ENCODE assay signal across 14 mouse cellular contexts in genomic region chr11:65271000-65271399, GRCm38 (mm10). TPM values are rescaled to one million over a fixed set of nuclear protein-coding genes. Genes with fewer than 3 reads are reported as not detected.
A peak's percentile ranks its signal among the peaks of the same experiment; 100 is the strongest.
DNase-seq lines count a peak whose midpoint lies in the region; ATAC-seq and TF ChIP-seq lines count a peak whose summit lies in the region.
"Had no signal": no experiment of that assay in that cellular context is flagged by ENCODE, and none has a peak within 500 bp of the region (broad histone marks: within the 10 kb centered on the region; RNA-seq: fewer than 3 reads in every experiment).

No protein-coding gene starts in this region.

- H3K9ac ChIP-seq in hindbrain, embryonic 13.5 days, result no peak overlapping the region
- no peak overlapping the region for H3K9ac ChIP-seq in hindbrain, embryonic 11.5 days (ENCODE audit: low read depth, low read length)
- H3K9ac ChIP-seq in midbrain, embryonic 15.5 days, result no peak overlapping the region
- no peak overlapping the region for H3K9ac ChIP-seq in midbrain, embryonic 14.5 days (replicated peaks; ENCODE audit: low read length)
- peak overlapping the region; percentile 87; the same call in 1 of the 2 replicates for H3K9ac ChIP-seq in heart, postnatal 0 days (replicated peaks; ENCODE audit: low read depth, low read length)
- H3K9ac ChIP-seq in stomach, embryonic 15.5 days, result no peak overlapping the region
- H3K9ac ChIP-seq: liver, embryonic 13.5 days had no signal

- H3K9me3 ChIP-seq in hindbrain, embryonic 13.5 days, result no peaks in the 10 kb centered on the region
- H3K9me3 ChIP-seq in hindbrain, embryonic 11.5 days (ENCODE audit: control insufficient read depth, low read length), result no peaks in the 10 kb centered on the region
- H3K9me3 ChIP-seq in midbrain, embryonic 15.5 days, result no peaks in the 10 kb centered on the region
- H3K9me3 ChIP-seq in midbrain, embryonic 14.5 days (ENCODE audit: control insufficient read depth, low read length), result no peaks in the 10 kb centered on the region
- no peaks in the 10 kb centered on the region for H3K9me3 ChIP-seq in heart, postnatal 0 days (replicated peaks; ENCODE audit: control insufficient read depth, low read length)
- no peaks in the 10 kb centered on the region for H3K9me3 ChIP-seq in stomach, embryonic 15.5 days
- H3K9me3 ChIP-seq: embryonic facial prominence, embryonic 12.5 days; liver, embryonic 13.5 days; neural tube, embryonic 13.5 days had no signal

- WGBS in hindbrain, embryonic 13.5 days, result 21% methylated on average over 4 of the region's 4 CpGs
- 35% methylated on average over 4 of the region's 4 CpGs for WGBS in hindbrain, embryonic 11.5 days
- WGBS in midbrain, embryonic 15.5 days, result 29% methylated on average over 4 of the region's 4 CpGs
- WGBS in midbrain, embryonic 14.5 days, result 18% methylated on average over 4 of the region's 4 CpGs
- WGBS in heart, postnatal 0 days, result 5% methylated on average over 4 of the region's 4 CpGs
- WGBS in stomach, embryonic 15.5 days, result 23% methylated on average over 4 of the region's 4 CpGs

- TF ChIP-seq EP300 in heart, postnatal 0 days (IDR thresholded peaks at IDR 0.05; ENCODE audit: low read depth), result no peak

- peak; percentile 15 for TF ChIP-seq CTCF in heart, postnatal 0 days (IDR thresholded peaks at IDR 0.05; ENCODE audit: low read depth)

- peaks cover 37% of the 10 kb centered on the region for H3K27me3 ChIP-seq in hindbrain, embryonic 13.5 days
- H3K27me3 ChIP-seq in hindbrain, embryonic 11.5 days (ENCODE audit: control insufficient read depth, insufficient read depth, low read length), result peaks cover 10% of the 10 kb centered on the region
- H3K27me3 ChIP-seq in midbrain, embryonic 15.5 days (replicated peaks), result peaks cover 19% of the 10 kb centered on the region
- H3K27me3 ChIP-seq in midbrain, embryonic 14.5 days (ENCODE audit: control insufficient read depth, insufficient read depth, low read length), result peaks cover 22% of the 10 kb centered on the region; the same call in 1 of the 2 replicates
- H3K27me3 ChIP-seq in heart, postnatal 0 days (ENCODE audit: control insufficient read depth, insufficient read depth, low read length), result no peaks in the 10 kb centered on the region
- H3K27me3 ChIP-seq in stomach, embryonic 15.5 days (replicated peaks), result no peaks in the 10 kb centered on the region

- H3K4me1 ChIP-seq in hindbrain, embryonic 13.5 days (replicated peaks), result peaks cover 17% of the 10 kb centered on the region
- H3K4me1 ChIP-seq in hindbrain, embryonic 11.5 days (replicated peaks; ENCODE audit: control insufficient read depth, insufficient read depth, low read length), result peaks cover 3% of the 10 kb centered on the region; the same call in 1 of the 2 replicates
- H3K4me1 ChIP-seq in midbrain, embryonic 15.5 days, result peaks cover 16% of the 10 kb centered on the region
- peaks cover 10% of the 10 kb centered on the region for H3K4me1 ChIP-seq in midbrain, embryonic 14.5 days (ENCODE audit: control insufficient read depth, insufficient read depth, low read length)
- H3K4me1 ChIP-seq in heart, postnatal 0 days (ENCODE audit: control insufficient read depth, insufficient read depth), result peaks cover 12% of the 10 kb centered on the region; the same call in 1 of the 2 replicates
- no peaks in the 10 kb centered on the region for H3K4me1 ChIP-seq in stomach, embryonic 15.5 days
- H3K4me1 ChIP-seq: liver, embryonic 13.5 days had no signal

- no peak for DNase-seq in hindbrain, embryonic 11.5 days (ENCODE audit: low spot score)
- DNase-seq in midbrain, embryonic 14.5 days, result no peak
- DNase-seq in heart, postnatal 0 days (ENCODE audit: low spot score), result peak; percentile 82
- no peak for DNase-seq in layer of hippocampus, adult 8-10 months (ENCODE audit: low spot score in 2 of 2)
- DNase-seq in spleen, adult 12 weeks (ENCODE audit: low spot score), result no peak
- DNase-seq: gastrocnemius, adult 2 months; liver, embryonic 13.5 days; right cerebral cortex, postnatal 25 days; thymus, postnatal 14 days had no signal

- peak overlapping the region; percentile 89; the same call in 1 of the 2 replicates for H3K4me2 ChIP-seq in hindbrain, embryonic 13.5 days
- H3K4me2 ChIP-seq in hindbrain, embryonic 11.5 days (replicated peaks; ENCODE audit: low read depth, low read length), result no peak overlapping the region
- H3K4me2 ChIP-seq in midbrain, embryonic 15.5 days, result 0 out of 2 replicates have a peak overlapping the region, but pooled peaks have one; percentile 86
- H3K4me2 ChIP-seq in midbrain, embryonic 14.5 days (ENCODE audit: low read length), result no peak overlapping the region
- peak overlapping the region; percentile 70 for H3K4me2 ChIP-seq in heart, postnatal 0 days (ENCODE audit: low read depth, low read length)
- H3K4me2 ChIP-seq in stomach, embryonic 15.5 days, result peak overlapping the region; percentile 72
- H3K4me2 ChIP-seq: liver, embryonic 13.5 days had no signal

- no peak for ATAC-seq in hindbrain, embryonic 13.5 days (ENCODE audit: low FRiP score)
- no peak for ATAC-seq in hindbrain, embryonic 11.5 days (ENCODE audit: low FRiP score)
- no peak for ATAC-seq in midbrain, embryonic 15.5 days (replicated peaks)
- no peak for ATAC-seq in midbrain, embryonic 14.5 days (ENCODE audit: low FRiP score, low TSS enrichment)
- peak; percentile 49 for ATAC-seq in heart, postnatal 0 days (ENCODE audit: insufficient read depth, low read depth)
- no peak for ATAC-seq in stomach, embryonic 15.5 days (ENCODE audit: insufficient read depth, low FRiP score, low read depth)

- H3K4me3 ChIP-seq in hindbrain, embryonic 13.5 days, result no peak overlapping the region
- H3K4me3 ChIP-seq in hindbrain, embryonic 11.5 days (ENCODE audit: low read depth, low read length), result no peak overlapping the region
- no peak overlapping the region for H3K4me3 ChIP-seq in midbrain, embryonic 15.5 days
- no peak overlapping the region for H3K4me3 ChIP-seq in midbrain, embryonic 14.5 days (replicated peaks; ENCODE audit: low read depth, low read length)
- peak overlapping the region; percentile 74 for H3K4me3 ChIP-seq in heart, postnatal 0 days (ENCODE audit: low read depth, low read length)
- H3K4me3 ChIP-seq in stomach, embryonic 15.5 days (replicated peaks), result peak overlapping the region; percentile 6; the same call in 1 of the 2 replicates
- H3K4me3 ChIP-seq: liver, embryonic 13.5 days had no signal

- H3K27ac ChIP-seq in hindbrain, embryonic 13.5 days, result no peak overlapping the region
- H3K27ac ChIP-seq in hindbrain, embryonic 11.5 days (ENCODE audit: low read depth, low read length), result no peak overlapping the region
- H3K27ac ChIP-seq in midbrain, embryonic 15.5 days, result no peak overlapping the region
- H3K27ac ChIP-seq in midbrain, embryonic 14.5 days (replicated peaks; ENCODE audit: low read depth, low read length), result no peak overlapping the region
- H3K27ac ChIP-seq in heart, postnatal 0 days (ENCODE audit: low read depth), result peak overlapping the region; percentile 91
- peak overlapping the region; percentile 74; the same call in 1 of the 2 replicates for H3K27ac ChIP-seq in stomach, embryonic 15.5 days
- H3K27ac ChIP-seq: embryonic facial prominence, embryonic 12.5 days; gastrocnemius, adult 2 months; liver, embryonic 13.5 days; neural tube, embryonic 13.5 days had no signal

- no peaks in the 10 kb centered on the region for H3K36me3 ChIP-seq in hindbrain, embryonic 13.5 days
- H3K36me3 ChIP-seq in hindbrain, embryonic 11.5 days (ENCODE audit: control insufficient read depth, insufficient read depth, low read length), result no peaks in the 10 kb centered on the region
- H3K36me3 ChIP-seq in midbrain, embryonic 15.5 days (replicated peaks), result no peaks in the 10 kb centered on the region
- H3K36me3 ChIP-seq in midbrain, embryonic 14.5 days (ENCODE audit: control insufficient read depth, insufficient read depth, low read length), result no peaks in the 10 kb centered on the region
- H3K36me3 ChIP-seq in heart, postnatal 0 days (replicated peaks; ENCODE audit: control insufficient read depth, insufficient read depth, low read length), result no peaks in the 10 kb centered on the region
- H3K36me3 ChIP-seq in stomach, embryonic 15.5 days, result no peaks in the 10 kb centered on the region
- H3K36me3 ChIP-seq: embryonic facial prominence, embryonic 12.5 days; liver, embryonic 13.5 days; neural tube, embryonic 13.5 days had no signal

RNA-seq across cellular contexts. Expression of gene Myocd, which starts 1.2 kb away (rescaled TPM):
- 0.95 and 0.98 TPM in 2 replicates for polyA plus RNA-seq in hindbrain, embryonic 13.5 days (2015; fragmentation: Nextera tagmentation; extraction: Ambion mirVana)
- 1.2 and 1.8 TPM in 2 replicates for polyA plus RNA-seq in hindbrain, embryonic 11.5 days (2014; fragmentation: Nextera tagmentation; extraction: Ambion mirVana)
- 0.31 and 0.73 TPM in 2 replicates for polyA plus RNA-seq in midbrain, embryonic 15.5 days (2015; fragmentation: Nextera tagmentation; extraction: Ambion mirVana)
- 0.05 and 0.11 TPM in 2 replicates for polyA plus RNA-seq in midbrain, embryonic 14.5 days (2014; fragmentation: Nextera tagmentation; extraction: Ambion mirVana)
- 92.4 and 129 TPM in 2 replicates for total RNA-seq in heart, postnatal 0 days (2014; rRNA removed; ENCODE audit: low replicate concordance)
- 55.9 and 56.4 TPM in 2 replicates for polyA plus RNA-seq in heart, postnatal 0 days (2015; fragmentation: Nextera tagmentation; extraction: Ambion mirVana)
- polyA plus RNA-seq in stomach, embryonic 15.5 days (2015; fragmentation: Nextera tagmentation; extraction: Ambion mirVana), result 37.5 and 49.4 TPM in 2 replicates
- 1 to 10 TPM in 2 of 4 experiments, under 1 TPM in 2; 0.10 to 1.8 (median 0.93) TPM for total RNA-seq in layer of hippocampus, adult 8-10 months (2022)

Comparison
In these comparisons a context has a peak if more than half of its experiments do, and no peak if none do; other contexts are left out.
1. H3K4me2 ChIP-seq: peak in hindbrain, embryonic 13.5 days (single experiment), midbrain, embryonic 15.5 days (single experiment), heart, postnatal 0 days (single experiment) and stomach, embryonic 15.5 days (single experiment); none in hindbrain, embryonic 11.5 days (single experiment) and midbrain, embryonic 14.5 days (single experiment).
2. H3K27ac ChIP-seq: peak in heart, postnatal 0 days (single experiment) and stomach, embryonic 15.5 days (single experiment); none in hindbrain, embryonic 13.5 days (single experiment), hindbrain, embryonic 11.5 days (single experiment), midbrain, embryonic 15.5 days (single experiment) and midbrain, embryonic 14.5 days (single experiment).
3. H3K4me3 ChIP-seq: peak in heart, postnatal 0 days (single experiment) and stomach, embryonic 15.5 days (single experiment); none in hindbrain, embryonic 13.5 days (single experiment), hindbrain, embryonic 11.5 days (single experiment), midbrain, embryonic 15.5 days (single experiment) and midbrain, embryonic 14.5 days (single experiment).
4. RNA of gene Myocd, which starts 1.2 kb away (polyA plus RNA-seq): 55.9 to 56.4 TPM in heart, postnatal 0 days and 37.5 to 49.4 TPM in stomach, embryonic 15.5 days; 1.2 to 1.8 TPM in hindbrain, embryonic 11.5 days, 0.95 to 0.98 TPM in hindbrain, embryonic 13.5 days, 0.31 to 0.73 TPM in midbrain, embryonic 15.5 days and 0.05 to 0.11 TPM in midbrain, embryonic 14.5 days; every median in the first group is over 10 times any median in the second.